Mouse (Mus musculus) urinary bladder, adult 2 months (tissue): ENCODE measurements around the gene Mrpl20. TPM values are rescaled to one million over a fixed set of nuclear protein-coding genes. Genes with fewer than 3 reads are reported as not detected.
"Not testable (repeated sequence)": the region's sequence is repeated elsewhere in the genome, so short reads cannot be mapped to it uniquely, and the experiment has no call there.

Experiments
- DNase-seq: peaks from one replicate; pipeline ENCODE4 v3.0.0; 2022; ENCODE audit warnings: low spot score
- polyA plus RNA-seq: library from polyadenylated mRNA; depleted of rRNA; stranded (reverse); fragments of >200 nt; gene quantifications from 2 replicates; pipeline ENCODE4 v1.2.3, GENCODE M21; 2012

Gene Mrpl20
- polyA plus RNA-seq, 1 experiment, result 96.4 TPM

- no peak for DNase-seq
Observed at GRCm38 (mm10) chr4:155783486-155784080, 19.1 kb upstream of the Mrpl20 start.

- peak; percentile 80 for DNase-seq
Observed at GRCm38 (mm10) chr4:155784081-155784701, 18.5 kb upstream of the Mrpl20 start.

- no peak for DNase-seq
Observed at GRCm38 (mm10) chr4:155785246-155785645, 17.4 kb upstream of the Mrpl20 start.

DNA sequence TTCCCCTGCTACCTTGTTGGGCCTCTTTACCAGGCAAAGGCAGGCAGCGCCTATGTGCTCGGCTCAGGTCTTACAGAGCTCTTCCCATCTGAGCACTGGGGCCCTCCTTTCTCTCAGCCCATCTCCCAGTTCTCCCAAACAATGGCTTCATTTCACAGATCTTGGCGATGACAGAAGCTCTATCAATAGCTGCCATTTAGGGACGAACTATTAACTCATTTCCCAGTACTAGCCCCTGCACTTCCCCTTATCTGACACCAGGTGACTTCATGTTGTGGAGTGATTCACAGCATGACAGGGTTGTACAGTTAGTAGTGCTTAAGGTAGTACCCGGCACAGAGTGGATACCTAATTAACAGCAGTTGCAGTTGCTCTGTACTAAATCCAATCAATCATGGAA lies 16.9 kb upstream of the Mrpl20 start, which contains the start of gene Tmem88b:
Tmem88b (minus strand) TSS at position 56 of the 400 bp plus-strand sequence.
- DNase-seq, result no peak

- DNase-seq, result no peak
Observed at GRCm38 (mm10) chr4:155788300-155788699, 14.4 kb upstream of the Mrpl20 start.

DNA sequence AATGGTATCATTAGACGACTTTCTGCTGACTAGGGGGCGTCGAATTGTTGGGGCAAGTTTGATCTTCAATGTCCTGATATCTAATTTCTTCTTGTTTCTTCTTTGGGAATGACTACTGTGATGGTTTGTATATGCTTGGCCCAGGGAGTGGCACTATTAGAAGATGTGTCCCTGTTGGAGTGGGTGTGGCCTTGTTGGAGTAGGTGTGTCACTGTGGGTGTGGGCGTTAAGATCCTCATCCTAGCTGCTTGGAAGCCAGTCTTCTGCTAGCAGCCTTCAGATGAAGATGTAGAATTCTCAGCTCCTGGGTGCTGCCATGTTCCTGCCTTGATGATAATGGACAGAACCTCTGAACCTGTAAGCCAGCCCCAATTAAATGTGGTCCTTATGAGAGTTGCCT lies 13.8 kb upstream of the Mrpl20 start:
- not testable (repeated sequence) for DNase-seq

DNA sequence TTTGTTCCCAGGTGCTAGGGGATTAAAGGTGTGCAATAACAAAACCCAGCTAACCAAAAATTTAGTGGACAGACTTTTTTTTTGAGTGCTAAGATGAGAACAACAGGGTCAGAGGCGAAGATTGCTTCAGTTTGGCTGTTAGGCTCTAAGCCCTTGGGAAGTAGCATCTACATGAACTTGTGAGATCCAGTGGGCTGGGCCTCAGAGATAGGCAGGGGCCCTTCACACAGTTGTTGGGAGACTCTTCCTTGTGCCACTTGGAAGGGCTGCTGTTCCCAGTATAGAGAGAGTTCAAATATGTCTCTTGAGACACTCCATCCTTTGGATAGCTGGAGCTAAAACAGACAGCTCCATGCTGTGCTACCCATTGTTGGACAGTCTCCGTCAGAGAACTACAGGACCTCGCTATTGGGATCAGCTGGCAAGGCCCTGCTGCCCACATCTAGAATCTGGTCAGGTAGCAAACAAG lies 12.6 kb upstream of the Mrpl20 start, which contains the start of gene Ankrd65:
Ankrd65 (plus strand) TSS at position 419 of the 469 bp plus-strand sequence.
- no peak for DNase-seq

- peak; percentile 41 for DNase-seq
Observed at GRCm38 (mm10) chr4:155790650-155791161, 12.0 kb upstream of the Mrpl20 start.

GRCm38 (mm10) chr4:155791240-155791933 lies 11.3 kb upstream of the Mrpl20 start:
- DNase-seq, result no peak

DNA sequence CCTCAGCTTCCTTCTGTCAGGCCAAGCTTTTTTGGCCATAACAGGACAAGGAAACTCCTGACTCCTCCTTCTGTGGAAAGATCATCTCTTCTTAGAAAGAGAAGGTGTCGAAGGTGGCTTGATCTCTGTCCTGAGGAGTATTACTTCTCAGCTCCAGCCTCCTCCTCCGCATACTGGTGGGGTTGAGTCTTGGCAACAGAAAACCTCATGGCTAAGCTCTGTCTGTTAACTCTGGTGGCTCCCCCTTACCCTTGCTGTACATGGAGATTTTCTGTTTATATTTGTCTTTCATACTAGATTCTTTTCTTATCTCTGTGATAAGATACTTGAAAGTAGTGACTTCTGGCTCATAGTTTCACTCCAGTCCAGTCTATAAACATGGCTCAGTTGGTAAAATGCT lies 8.9 kb upstream of the Mrpl20 start:
- DNase-seq, result no peak

GRCm38 (mm10) chr4:155802075-155802474 lies 603 bp upstream of the Mrpl20 start:
- DNase-seq, result no peak

GRCm38 (mm10) chr4:155803340-155804041 lies 813 bp downstream of the Mrpl20 start:
- peak; percentile 97 for DNase-seq

DNA sequence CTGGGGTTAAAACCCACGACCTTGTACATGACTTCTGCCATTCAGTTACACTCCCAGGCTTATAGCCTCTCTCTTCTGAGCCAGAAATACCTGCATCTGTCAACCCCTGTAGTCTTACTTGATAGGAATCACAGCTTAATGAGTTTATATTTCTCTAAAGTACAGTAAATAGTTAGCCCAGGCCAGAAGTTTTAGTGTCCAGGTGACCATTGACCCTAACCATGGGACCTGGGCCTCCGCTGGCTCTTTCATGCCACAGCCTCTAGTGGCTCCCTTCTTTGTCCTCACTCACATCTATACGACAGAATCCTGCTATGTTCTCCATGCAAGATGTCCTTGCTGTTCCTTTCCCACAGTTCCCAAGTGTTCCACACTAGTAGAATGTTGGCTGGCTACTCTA lies 5.2 kb downstream of the Mrpl20 start:
- no peak for DNase-seq

DNA sequence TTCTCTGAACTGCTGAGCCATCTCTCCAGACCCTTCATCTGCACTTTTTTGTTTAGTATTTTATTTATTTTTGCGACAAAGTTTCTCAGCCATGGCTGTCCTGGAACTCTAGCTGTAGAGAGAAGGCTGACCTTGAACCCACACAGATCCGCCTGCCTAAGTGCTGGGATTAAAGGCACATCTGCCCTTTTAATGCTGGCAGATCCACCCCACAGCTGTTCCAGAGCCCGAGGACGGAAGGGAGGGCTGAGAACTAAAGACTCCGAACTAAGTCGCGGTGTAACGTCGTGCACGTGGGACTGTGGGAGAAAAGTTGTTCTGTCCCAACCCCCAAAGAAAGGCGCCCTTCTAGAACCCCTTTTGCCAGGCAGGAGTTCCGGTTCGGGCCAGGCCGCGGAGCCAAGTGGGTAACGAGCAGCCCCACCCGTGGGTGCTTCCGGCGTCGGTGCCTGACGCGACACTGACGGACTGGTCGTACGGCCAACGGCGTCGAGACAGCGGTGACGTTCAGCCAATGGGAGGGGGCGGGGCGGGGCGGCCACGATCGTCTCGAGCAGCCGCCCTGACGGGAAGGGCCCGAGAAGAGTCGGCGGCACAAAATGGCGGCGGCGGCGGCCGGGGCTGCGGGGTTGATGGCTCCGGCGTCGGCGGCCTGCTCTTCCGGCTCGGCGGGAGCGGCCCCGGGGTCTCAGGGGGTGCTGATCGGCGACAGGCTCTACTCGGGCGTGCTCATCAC lies 9.4 kb downstream of the Mrpl20 start, which contains the start of gene Ccnl2:
Ccnl2 (plus strand) TSS at position 561 of the 736 bp plus-strand sequence.
- DNase-seq, result peak; percentile 84

GRCm38 (mm10) chr4:155812665-155813181 lies 10.0 kb downstream of the Mrpl20 start:
- no peak for DNase-seq

DNA sequence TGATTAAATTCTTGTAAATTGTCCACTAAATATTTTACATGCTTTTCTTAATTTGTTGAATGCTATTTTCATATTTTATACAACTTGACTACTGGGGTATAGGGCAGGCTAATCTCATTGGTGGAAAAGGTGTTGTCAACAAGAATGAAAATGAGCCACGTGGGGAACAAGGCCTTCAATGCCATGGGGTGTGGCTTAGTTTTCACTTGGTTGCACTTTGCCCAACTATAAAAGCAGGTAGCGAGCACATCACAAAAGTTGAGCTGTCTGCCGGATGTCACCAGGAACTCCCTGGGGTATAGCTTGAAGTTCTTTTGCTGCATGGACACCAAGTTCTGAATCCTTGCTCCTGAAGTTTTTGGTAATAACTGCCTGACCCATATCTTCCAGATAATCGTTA lies 14.9 kb downstream of the Mrpl20 start:
- no peak for DNase-seq

GRCm38 (mm10) chr4:155821025-155821424 lies 18.3 kb downstream of the Mrpl20 start:
- no peak for DNase-seq

GRCm38 (mm10) chr4:155823443-155823842 lies 20.8 kb downstream of the Mrpl20 start:
- no peak for DNase-seq

DNA sequence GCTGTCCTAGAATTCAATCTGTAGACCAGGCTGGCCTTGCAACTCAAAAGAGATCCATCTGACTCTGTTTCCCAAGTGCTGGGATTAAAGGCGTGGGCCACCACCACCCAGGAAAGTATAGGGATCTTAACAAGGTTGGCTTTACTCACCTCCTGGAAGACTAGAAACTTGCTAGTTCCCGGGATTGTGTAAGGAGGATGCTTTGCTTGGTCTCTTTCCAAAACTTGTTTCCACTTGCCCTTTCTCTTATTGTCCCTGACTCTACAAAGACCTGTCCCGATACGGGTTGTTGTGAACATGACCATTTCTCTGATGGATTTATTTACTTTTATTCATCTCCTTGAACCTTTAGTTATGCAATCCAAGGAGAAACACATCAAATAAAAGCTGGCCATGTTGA lies 27.2 kb downstream of the Mrpl20 start:
- DNase-seq, result no peak

- DNase-seq, result no peak
Observed at GRCm38 (mm10) chr4:155830596-155830995, 27.9 kb downstream of the Mrpl20 start.
